Mouse (Mus musculus): ENCODE measurements around the gene Efcab2.

The Efcab2 gene

GRCm38 (mm10) chr1:178468280-178468679, 62.4 kb downstream of the Efcab2 start:
- DNase-seq (ENCODE audit: extremely low read depth, low read depth, low spot score): no peak

- no peak for DNase-seq (ENCODE audit: extremely low read depth, low read depth, low spot score)
These were observed 78.0 kb downstream of the Efcab2 start for GRCm38 (mm10) chr1:178483854-178484253.

- no peak for DNase-seq (ENCODE audit: extremely low read depth, low read depth, low spot score)
These were observed 79.4 kb downstream of the Efcab2 start for GRCm38 (mm10) chr1:178485138-178485867.

GRCm38 (mm10) chr1:178485868-178486220, 80.0 kb downstream of the Efcab2 start:
- DNase-seq (ENCODE audit: extremely low read depth, low read depth, low spot score): no peak

GRCm38 (mm10) chr1:178486828-178487227, 80.9 kb downstream of the Efcab2 start:
- DNase-seq (ENCODE audit: extremely low read depth, low read depth, low spot score): no peak

- no peak for DNase-seq (ENCODE audit: extremely low read depth, low read depth, low spot score)
These were observed 83.2 kb downstream of the Efcab2 start for GRCm38 (mm10) chr1:178489127-178489526.

- DNase-seq (ENCODE audit: extremely low read depth, low read depth, low spot score): no peak
These were observed 85.8 kb downstream of the Efcab2 start for GRCm38 (mm10) chr1:178491733-178492132.

GRCm38 (mm10) chr1:178492493-178492892, 86.6 kb downstream of the Efcab2 start:
- DNase-seq (ENCODE audit: extremely low read depth, low read depth, low spot score): no peak

GRCm38 (mm10) chr1:178496186-178496585, 90.3 kb downstream of the Efcab2 start:
- no peak for DNase-seq (ENCODE audit: extremely low read depth, low read depth, low spot score)

GRCm38 (mm10) chr1:178496841-178497240, 91.0 kb downstream of the Efcab2 start:
- no peak for DNase-seq (ENCODE audit: extremely low read depth, low read depth, low spot score)

- DNase-seq (ENCODE audit: extremely low read depth, low read depth, low spot score): no peak
These were observed 101.1 kb downstream of the Efcab2 start for GRCm38 (mm10) chr1:178506938-178507337.

GRCm38 (mm10) chr1:178512323-178513031, 106.6 kb downstream of the Efcab2 start:
- DNase-seq (ENCODE audit: extremely low read depth, low read depth, low spot score): no peak

- no peak for DNase-seq (ENCODE audit: extremely low read depth, low read depth, low spot score)
These were observed 108.1 kb downstream of the Efcab2 start for GRCm38 (mm10) chr1:178513954-178514353.

- DNase-seq (ENCODE audit: extremely low read depth, low read depth, low spot score): no peak
These were observed 110.0 kb downstream of the Efcab2 start for GRCm38 (mm10) chr1:178515839-178516238.

GRCm38 (mm10) chr1:178522389-178522788, 116.5 kb downstream of the Efcab2 start:
- no peak for DNase-seq (ENCODE audit: extremely low read depth, low read depth, low spot score)

- DNase-seq (ENCODE audit: extremely low read depth, low read depth, low spot score): no peak
These were observed 117.3 kb downstream of the Efcab2 start for GRCm38 (mm10) chr1:178523152-178523551.

- DNase-seq (ENCODE audit: extremely low read depth, low read depth, low spot score): no peak
These were observed 121.3 kb downstream of the Efcab2 start for GRCm38 (mm10) chr1:178527185-178527546.

- DNase-seq (ENCODE audit: extremely low read depth, low read depth, low spot score): no peak
These were observed 121.9 kb downstream of the Efcab2 start for GRCm38 (mm10) chr1:178527547-178528361.

GRCm38 (mm10) chr1:178528431-178529351, 122.8 kb downstream of the Efcab2 start, which contains the start of gene Kif26b:
Gene Kif26b (plus strand): TSS chr1:178529125.
- DNase-seq (ENCODE audit: extremely low read depth, low read depth, low spot score): no peak

- no peak for DNase-seq (ENCODE audit: extremely low read depth, low read depth, low spot score)
These were observed 123.8 kb downstream of the Efcab2 start for GRCm38 (mm10) chr1:178529512-178530300.
